Mouse (Mus musculus) urinary bladder, adult 18-20 months (tissue): ENCODE measurements around the gene Mras.
A peak's percentile ranks its signal among the peaks of the same experiment; 100 is the strongest.

Source experiments
- DNase-seq, 2 experiments: peaks; one replicate each; pipeline ENCODE4 v3.0.0; 2022; ENCODE audit warnings: low spot score in 2 of 2, mixed read lengths in 2 of 2

The Mras gene

GRCm38 (mm10) chr9:99437031-99437764 is at the start of gene Mras:
Gene Mras (minus strand): TSS chr9:99437381.
- DNase-seq: no peak

GRCm38 (mm10) chr9:99485144-99485543 is 48.0 kb upstream of the Mras start:
- DNase-seq: no peak

- DNase-seq: no peak
Observed at GRCm38 (mm10) chr9:99484632-99485031, 47.5 kb upstream of the Mras start.

GRCm38 (mm10) chr9:99483191-99483590 is 46.0 kb upstream of the Mras start:
- no peak for DNase-seq

GRCm38 (mm10) chr9:99480764-99481163 is 43.6 kb upstream of the Mras start:
- DNase-seq: no peak

GRCm38 (mm10) chr9:99479181-99479711 is 42.1 kb upstream of the Mras start:
- peak in 1 of 2 experiments; percentile 10 for DNase-seq

- no peak for DNase-seq
Observed at GRCm38 (mm10) chr9:99471334-99471733, 34.2 kb upstream of the Mras start.

- no peak for DNase-seq
Observed at GRCm38 (mm10) chr9:99470347-99471092, 33.3 kb upstream of the Mras start.

- peak in 1 of 2 experiments; percentile 20 for DNase-seq
Observed at GRCm38 (mm10) chr9:99469681-99470273, 32.6 kb upstream of the Mras start.

GRCm38 (mm10) chr9:99468572-99468971 is 31.4 kb upstream of the Mras start:
- DNase-seq: no peak

- no peak for DNase-seq
Observed at GRCm38 (mm10) chr9:99464876-99465275, 27.7 kb upstream of the Mras start.

GRCm38 (mm10) chr9:99459730-99460129 is 22.5 kb upstream of the Mras start:
- DNase-seq: no peak

- DNase-seq: no peak
Observed at GRCm38 (mm10) chr9:99458529-99459208, 21.5 kb upstream of the Mras start.

GRCm38 (mm10) chr9:99454211-99454610 is 17.0 kb upstream of the Mras start:
- no peak for DNase-seq

GRCm38 (mm10) chr9:99451161-99451560 is 14.0 kb upstream of the Mras start, which contains the start of gene Nme9:
Gene Nme9 (plus strand): TSS chr9:99451475.
- DNase-seq: no peak

GRCm38 (mm10) chr9:99449886-99450647 is 12.9 kb upstream of the Mras start:
- no peak for DNase-seq

- DNase-seq: no peak
Observed at GRCm38 (mm10) chr9:99447323-99447722, 10.1 kb upstream of the Mras start.

GRCm38 (mm10) chr9:99446259-99446658 is 9.1 kb upstream of the Mras start:
- DNase-seq: no peak

- no peak for DNase-seq
Observed at GRCm38 (mm10) chr9:99444590-99445178, 7.5 kb upstream of the Mras start.

- DNase-seq: no peak
Observed at GRCm38 (mm10) chr9:99441647-99442433, 4.7 kb upstream of the Mras start.
